8 mouse cellular contexts compared by ENCODE assay signal in genomic region chr3:131564430-131565256, GRCm38 (mm10). TPM values are rescaled to one million over a fixed set of nuclear protein-coding genes. Genes with fewer than 3 reads are reported as not detected.
DNase-seq lines count a peak whose midpoint lies in the region; ATAC-seq lines count a peak whose summit lies in the region.

TSS of gene Papss1 (plus strand) at chr3:131564768.

- peak within 1 kb of the TSS; percentile 88 for H3K9ac ChIP-seq in hindbrain, embryonic 12.5 days

- peak within 1 kb of the TSS; percentile 55 for H3K4me2 ChIP-seq in hindbrain, embryonic 12.5 days (replicated peaks)

- H3K27ac ChIP-seq in hindbrain, embryonic 12.5 days, result peak within 1 kb of the TSS; percentile 95

- H3K36me3 ChIP-seq in hindbrain, embryonic 12.5 days, result no peaks in the 10 kb centered on the region

- no peaks in the 10 kb centered on the region for H3K27me3 ChIP-seq in hindbrain, embryonic 12.5 days

- peaks cover 20% of the 10 kb centered on the region for H3K4me1 ChIP-seq in hindbrain, embryonic 12.5 days

- DNase-seq in NIH3T3 (ENCODE audit: low read depth), result peak; percentile 100
- DNase-seq in cerebellum, postnatal 10 days, result peak; percentile 100
- DNase-seq in frontal cortex, postnatal 10 days (ENCODE audit: low spot score in 2 of 2), result peak; percentile 100
- DNase-seq in layer of hippocampus, postnatal 14 days (ENCODE audit: low spot score in 2 of 2), result peak; percentile 99 to 100
- peak; percentile 100 for DNase-seq in lung, postnatal 14 days
- DNase-seq in retina, adult 2 months (ENCODE audit: low read depth, low spot score), result peak; percentile 100
- DNase-seq in thymus, postnatal 36 days, result peak; percentile 100

- ATAC-seq in hindbrain, embryonic 12.5 days (ENCODE audit: low FRiP score), result peak; percentile 99

- H3K9me3 ChIP-seq in hindbrain, embryonic 12.5 days (replicated peaks), result no peaks in the 10 kb centered on the region

- H3K4me3 ChIP-seq in hindbrain, embryonic 12.5 days, result peak within 1 kb of the TSS; percentile 76

- under 1% methylated on average over 70 of the region's 73 CpGs for WGBS in hindbrain, embryonic 12.5 days

RNA-seq across cellular contexts. Expression of gene Papss1, which starts in this region (rescaled TPM):
- 107 and 109 TPM in 2 replicates for polyA plus RNA-seq in hindbrain, embryonic 12.5 days (2016; fragmentation: Nextera tagmentation; extraction: Ambion mirVana)
- 10 to 100 TPM; 78.7 to 83.7 TPM for total RNA-seq in layer of hippocampus, postnatal 14 days (2021)

Comparison
In these comparisons a context has a peak if more than half of its experiments do, and no peak if none do; other contexts are left out.
1. Peak in every context shown above with its lines: DNase-seq, ATAC-seq, H3K4me3 ChIP-seq and H3K27ac ChIP-seq.